Mouse (Mus musculus): ENCODE measurements around the gene Ankrd52. TPM values are rescaled to one million over a fixed set of nuclear protein-coding genes. Genes with fewer than 3 reads are reported as not detected.

Gene Ankrd52
- polyA plus RNA-seq, 1 experiment from 2014 or later = 6.2 TPM

- 84% methylated on average over 8 of the region's 8 CpGs for WGBS
- Histone ChIP-seq H3K4me2 (ENCODE audit: low read length) (no peak overlapping the region), H3K36me3 (ENCODE audit: insufficient read depth, low read length) (peaks cover 23% of the 10 kb centered on the region), H3K27ac (no peak overlapping the region), H3K9ac (ENCODE audit: low read depth, low read length) (no peak overlapping the region), H3K9me3 (replicated peaks; ENCODE audit: low read length) (no peaks in the 10 kb centered on the region), H3K27me3 (ENCODE audit: insufficient read depth, low read length) (no peaks in the 10 kb centered on the region), H3K4me1 (replicated peaks; ENCODE audit: insufficient read depth, low read length) (peaks cover 8% of the 10 kb centered on the region), H3K4me3 (replicated peaks; ENCODE audit: low read depth, low read length) (no peak overlapping the region)
- TF ChIP-seq CTCF (IDR thresholded peaks at IDR 0.05; ENCODE audit: low read depth) = no peak
- no peak for ATAC-seq (replicated peaks; ENCODE audit: low FRiP score, low read depth)
- DNase-seq (ENCODE audit: low spot score) = no peak
Measured at GRCm38 (mm10) chr10:128347541-128347940, 29.4 kb upstream of the Ankrd52 start.

- ATAC-seq (replicated peaks; ENCODE audit: low FRiP score, low read depth) = no peak
- no peaks in the 10 kb centered on the region for H3K27me3 ChIP-seq (ENCODE audit: insufficient read depth, low read length)
- no peak overlapping the region for H3K4me2 ChIP-seq (ENCODE audit: low read length)
- 47% methylated on average over 2 of the region's 2 CpGs for WGBS
- peak; percentile 74 for DNase-seq (ENCODE audit: low spot score)
- no peaks in the 10 kb centered on the region for H3K4me1 ChIP-seq (replicated peaks; ENCODE audit: insufficient read depth, low read length)
- TF ChIP-seq CTCF (IDR thresholded peaks at IDR 0.05; ENCODE audit: low read depth) = peak; percentile 69
- H3K4me3 ChIP-seq (replicated peaks; ENCODE audit: low read depth, low read length) = no peak overlapping the region
- no peaks in the 10 kb centered on the region for H3K9me3 ChIP-seq (replicated peaks; ENCODE audit: low read length)
- H3K9ac ChIP-seq (ENCODE audit: low read depth, low read length) = no peak overlapping the region
- peaks cover 69% of the 10 kb centered on the region for H3K36me3 ChIP-seq (ENCODE audit: insufficient read depth, low read length)
- no peak overlapping the region for H3K27ac ChIP-seq
Measured at GRCm38 (mm10) chr10:128358796-128359195, 18.1 kb upstream of the Ankrd52 start.

GRCm38 (mm10) chr10:128359226-128359625 lies 17.7 kb upstream of the Ankrd52 start:
- peaks cover 64% of the 10 kb centered on the region for H3K36me3 ChIP-seq (ENCODE audit: insufficient read depth, low read length)
- no peak overlapping the region for H3K27ac ChIP-seq
- H3K9me3 ChIP-seq (replicated peaks; ENCODE audit: low read length) = no peaks in the 10 kb centered on the region
- H3K4me1 ChIP-seq (replicated peaks; ENCODE audit: insufficient read depth, low read length) = no peaks in the 10 kb centered on the region
- H3K4me3 ChIP-seq (replicated peaks; ENCODE audit: low read depth, low read length) = no peak overlapping the region
- no peak overlapping the region for H3K9ac ChIP-seq (ENCODE audit: low read depth, low read length)
- no peak for TF ChIP-seq CTCF (IDR thresholded peaks at IDR 0.05; ENCODE audit: low read depth)
- H3K4me2 ChIP-seq (ENCODE audit: low read length) = no peak overlapping the region
- H3K27me3 ChIP-seq (ENCODE audit: insufficient read depth, low read length) = no peaks in the 10 kb centered on the region
- DNase-seq (ENCODE audit: low spot score) (no peak), ATAC-seq (replicated peaks; ENCODE audit: low FRiP score, low read depth) (no peak)
- WGBS = 81% methylated on average over 6 of the region's 6 CpGs

GRCm38 (mm10) chr10:128361836-128362235 lies 15.1 kb upstream of the Ankrd52 start:
- no peak overlapping the region for H3K4me2 ChIP-seq (ENCODE audit: low read length)
- 86% methylated on average over 6 of the region's 6 CpGs for WGBS
- ATAC-seq (replicated peaks; ENCODE audit: low FRiP score, low read depth) (no peak), DNase-seq (ENCODE audit: low spot score) (no peak)
- H3K36me3 ChIP-seq (ENCODE audit: insufficient read depth, low read length) = peaks cover 59% of the 10 kb centered on the region
- no peaks in the 10 kb centered on the region for H3K27me3 ChIP-seq (ENCODE audit: insufficient read depth, low read length)
- H3K9ac ChIP-seq (ENCODE audit: low read depth, low read length) = no peak overlapping the region
- no peaks in the 10 kb centered on the region for H3K4me1 ChIP-seq (replicated peaks; ENCODE audit: insufficient read depth, low read length)
- H3K27ac ChIP-seq = no peak overlapping the region
- H3K4me3 ChIP-seq (replicated peaks; ENCODE audit: low read depth, low read length) = no peak overlapping the region
- H3K9me3 ChIP-seq (replicated peaks; ENCODE audit: low read length) = no peaks in the 10 kb centered on the region
- TF ChIP-seq CTCF (IDR thresholded peaks at IDR 0.05; ENCODE audit: low read depth) = no peak

GRCm38 (mm10) chr10:128362568-128362967 lies 14.3 kb upstream of the Ankrd52 start:
- WGBS = 45% methylated on average over 3 of the region's 3 CpGs
- H3K4me3 ChIP-seq (replicated peaks; ENCODE audit: low read depth, low read length) = no peak overlapping the region
- DNase-seq (ENCODE audit: low spot score) = peak; percentile 81
- H3K36me3 ChIP-seq (ENCODE audit: insufficient read depth, low read length) = peaks cover 55% of the 10 kb centered on the region
- no peak overlapping the region for H3K27ac ChIP-seq
- ATAC-seq (replicated peaks; ENCODE audit: low FRiP score, low read depth) = no peak
- H3K27me3 ChIP-seq (ENCODE audit: insufficient read depth, low read length) = no peaks in the 10 kb centered on the region
- H3K4me1 ChIP-seq (replicated peaks; ENCODE audit: insufficient read depth, low read length) = 0 out of 2 replicates have a peak, but pooled peaks cover 2% of the 10 kb centered on the region
- no peak overlapping the region for H3K4me2 ChIP-seq (ENCODE audit: low read length)
- no peaks in the 10 kb centered on the region for H3K9me3 ChIP-seq (replicated peaks; ENCODE audit: low read length)
- no peak overlapping the region for H3K9ac ChIP-seq (ENCODE audit: low read depth, low read length)
- TF ChIP-seq CTCF (IDR thresholded peaks at IDR 0.05; ENCODE audit: low read depth) = peak; percentile 71

GRCm38 (mm10) chr10:128367899-128368401 lies 9.0 kb upstream of the Ankrd52 start:
- Histone ChIP-seq H3K4me1 (replicated peaks; ENCODE audit: insufficient read depth, low read length) (0 out of 2 replicates have a peak, but pooled peaks cover 7% of the 10 kb centered on the region), H3K9ac (ENCODE audit: low read depth, low read length) (peak overlapping the region; percentile 73), H3K4me2 (ENCODE audit: low read length) (peak overlapping the region; percentile 73), H3K27ac (peak overlapping the region; percentile 94), H3K9me3 (replicated peaks; ENCODE audit: low read length) (no peaks in the 10 kb centered on the region), H3K4me3 (replicated peaks; ENCODE audit: low read depth, low read length) (peak overlapping the region; percentile 72), H3K27me3 (ENCODE audit: insufficient read depth, low read length) (no peaks in the 10 kb centered on the region), H3K36me3 (ENCODE audit: insufficient read depth, low read length) (0 out of 2 replicates have a peak, but pooled peaks cover 11% of the 10 kb centered on the region)
- ATAC-seq (replicated peaks; ENCODE audit: low FRiP score, low read depth) = peak; percentile 53; the same call in 1 of the 2 replicates
- DNase-seq (ENCODE audit: low spot score) = no peak
- WGBS = 15% methylated on average over 19 of the region's 19 CpGs
- no peak for TF ChIP-seq CTCF (IDR thresholded peaks at IDR 0.05; ENCODE audit: low read depth)

Data from kidney, postnatal 0 days (tissue).